Mouse (Mus musculus) liver, adult 2 months (tissue): ENCODE measurements around the gene Fhit. TPM values are rescaled to one million over a fixed set of nuclear protein-coding genes. Genes with fewer than 3 reads are reported as not detected.

Experiments used
- DNase-seq: peaks from one replicate; pipeline ENCODE4 v3.0.0-alpha.2; 2011; ENCODE audit warnings: low read depth, low spot score; ENCODE audit errors: extremely low read depth
- H3K27ac ChIP-seq: fragments of 200-500 bp; replicated peaks from 2 replicates; pipeline ENCODE4 v1.5.1; 2012; ENCODE audit warnings: low read depth, mild to moderate bottlenecking, control low read depth, inconsistent platforms, low read length; ENCODE audit not compliant: insufficient read depth
- H3K27me3 ChIP-seq: fragments of 200-500 bp; 2 replicates; pipeline ENCODE4 v1.6.1; 2012; ENCODE audit warnings: mild to moderate bottlenecking, moderate library complexity, low read length, inconsistent platforms; ENCODE audit not compliant: control insufficient read depth, insufficient read depth
- H3K36me3 ChIP-seq: fragments of 200-500 bp; 2 replicates; pipeline ENCODE4 v1.6.1; 2012; ENCODE audit warnings: low read length, inconsistent platforms; ENCODE audit not compliant: control insufficient read depth, insufficient read depth
- H3K4me1 ChIP-seq: fragments of 200-500 bp; 2 replicates; pipeline ENCODE4 v1.6.1; 2011; ENCODE audit warnings: low read length; ENCODE audit not compliant: control insufficient read depth, insufficient read depth
- H3K4me3 ChIP-seq: fragments of 200-500 bp; 2 replicates; pipeline ENCODE4 v1.5.1; 2011; ENCODE audit warnings: low read depth, mild to moderate bottlenecking, control low read depth, low read length, moderate library complexity; ENCODE audit not compliant: insufficient read depth
- H3K79me2 ChIP-seq: fragments of 200-500 bp; 2 replicates; pipeline ENCODE4 v1.6.1; 2012; ENCODE audit warnings: inconsistent platforms, mild to moderate bottlenecking, low read length, moderate library complexity; ENCODE audit not compliant: control insufficient read depth, insufficient read depth
- H3K9ac ChIP-seq: fragments of 200-500 bp; 2 replicates; pipeline ENCODE4 v1.6.1; 2012; ENCODE audit warnings: low read depth, mild to moderate bottlenecking, control low read depth, inconsistent platforms, low read length
- CTCF ChIP-seq: fragments of 200-500 bp; IDR thresholded peaks from 2 replicates; pipeline ENCODE4 v1.5.1; 2011; ENCODE audit warnings: low read depth, low read length, control low read depth
- POLR2A ChIP-seq: fragments of 200-500 bp; IDR thresholded peaks from 2 replicates; pipeline ENCODE4 v1.6.1; 2011; ENCODE audit warnings: low read length, control low read depth; ENCODE audit not compliant: insufficient read depth; ENCODE audit errors: extremely low read depth
- WGBS: fragments of 180-500 bp; shearing (Covaris S2); methylation state at CpG from one replicate; pipeline ENCODE4 v1.1.7; 2018; 5-methylcytosine and 5-hydroxymethylcytosine counted together
- polyA plus RNA-seq: library from polyadenylated mRNA; depleted of rRNA; stranded (reverse); fragments of >200 nt; gene quantifications from 2 replicates; pipeline ENCODE4 v1.2.3, GENCODE M21; 2012
- total RNA-seq: library from RNA; depleted of rRNA; stranded (reverse); fragments of >200 nt; gene quantifications from 2 replicates; pipeline ENCODE4 v1.2.3, GENCODE M21; 2014

The Fhit gene
- total and polyA plus RNA-seq, 2 experiments = 7.6 to 7.8 TPM

DNA sequence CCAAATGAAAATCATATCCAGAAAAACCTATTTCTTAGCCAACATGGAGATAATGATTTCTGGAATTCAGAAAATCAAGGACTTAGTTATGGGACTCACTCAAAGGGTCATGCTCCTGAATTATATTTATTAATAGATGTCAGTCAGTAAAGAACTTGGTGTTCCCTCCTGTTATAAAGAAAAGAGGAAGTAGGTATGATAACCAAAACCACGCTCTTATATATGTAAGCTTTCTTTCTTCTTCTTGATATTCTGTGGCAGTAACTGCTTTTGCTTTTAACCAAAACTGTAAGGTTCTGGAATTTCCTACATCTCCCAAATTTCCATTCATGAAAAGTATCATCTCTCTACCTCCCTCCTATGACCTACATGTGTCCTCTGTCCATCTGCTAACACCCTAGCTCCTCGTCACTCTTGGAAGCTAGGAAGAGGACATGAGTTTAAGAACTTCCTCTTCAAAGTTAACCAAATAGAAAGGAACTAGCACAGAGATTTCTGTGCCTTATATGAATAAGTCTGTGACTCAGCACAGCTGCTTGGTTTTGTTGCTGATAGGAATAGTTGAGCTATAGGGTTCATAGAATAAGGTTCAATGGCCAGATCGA lies 731.3 kb downstream of the Fhit start:
- Histone ChIP-seq H3K27me3 (no peaks in the 10 kb centered on the region), H3K9ac (no peak overlapping the region), H3K36me3 (no peaks in the 10 kb centered on the region), H3K4me1 (no peaks in the 10 kb centered on the region), H3K79me2 (no peaks in the 10 kb centered on the region), H3K27ac (no peak overlapping the region), H3K4me3 (no peak overlapping the region)
- no peak for TF ChIP-seq POLR2A
- no peak for TF ChIP-seq CTCF
- DNase-seq = peak; percentile 22
- 84% methylated on average over 3 of the region's 3 CpGs for WGBS

GRCm38 (mm10) chr14:10423499-10423898 lies 738.3 kb downstream of the Fhit start:
- Histone ChIP-seq H3K79me2 (no peaks in the 10 kb centered on the region), H3K27ac (no peak overlapping the region), H3K27me3 (no peaks in the 10 kb centered on the region), H3K4me1 (no peaks in the 10 kb centered on the region), H3K9ac (no peak overlapping the region), H3K36me3 (no peaks in the 10 kb centered on the region), H3K4me3 (no peak overlapping the region)
- TF ChIP-seq POLR2A (no peak), CTCF (no peak)
- WGBS = 83% methylated on average over 3 of the region's 3 CpGs
- DNase-seq = no peak

DNA sequence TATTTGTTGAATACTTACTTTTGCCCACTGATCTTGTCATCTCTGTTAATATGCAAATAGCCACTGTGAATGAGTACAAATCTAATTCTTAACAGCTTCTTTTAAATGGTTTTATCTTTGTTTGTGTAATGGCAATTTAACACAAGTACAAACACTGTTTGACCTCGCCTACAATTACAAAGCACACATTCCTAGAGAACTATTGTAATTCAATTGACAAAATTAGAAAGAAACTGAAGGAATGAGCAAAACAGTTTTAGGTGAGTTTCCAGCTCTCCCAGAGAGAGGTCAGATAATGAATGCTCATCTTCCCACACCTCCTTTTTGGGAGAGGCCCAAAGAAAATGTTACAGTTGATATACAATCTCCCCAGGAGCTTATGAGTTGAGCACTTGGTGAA lies 739.6 kb downstream of the Fhit start:
- Histone ChIP-seq H3K27ac (no peak overlapping the region), H3K9ac (no peak overlapping the region), H3K27me3 (no peaks in the 10 kb centered on the region), H3K4me1 (no peaks in the 10 kb centered on the region), H3K4me3 (no peak overlapping the region), H3K36me3 (no peaks in the 10 kb centered on the region), H3K79me2 (no peaks in the 10 kb centered on the region)
- no peak for TF ChIP-seq CTCF
- no peak for TF ChIP-seq POLR2A
- DNase-seq = no peak
- 90% methylated on average over 1 of the region's 1 CpGs for WGBS

DNA sequence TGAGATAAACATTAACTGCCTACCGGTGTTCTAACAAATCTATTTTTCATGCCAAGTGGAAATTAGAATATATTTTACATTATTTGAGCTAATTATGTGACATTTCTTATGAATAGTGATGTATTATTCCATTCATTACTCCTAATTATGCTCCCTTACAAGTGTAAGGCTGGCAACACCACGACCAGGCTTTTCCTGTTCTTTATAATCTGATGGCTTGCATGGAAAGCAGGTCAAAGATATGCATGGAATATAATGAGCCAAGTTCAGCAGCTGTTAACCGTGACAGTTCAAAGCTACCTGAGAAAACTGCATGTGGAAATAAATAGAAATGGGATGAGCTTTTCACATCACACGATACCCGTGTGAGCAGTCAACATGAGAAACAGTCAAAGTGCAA lies 746.8 kb downstream of the Fhit start:
- H3K4me1 ChIP-seq = no peaks in the 10 kb centered on the region
- no peaks in the 10 kb centered on the region for H3K79me2 ChIP-seq
- H3K4me3 ChIP-seq = no peak overlapping the region
- H3K9ac ChIP-seq = no peak overlapping the region
- no peak for TF ChIP-seq CTCF
- no peak for TF ChIP-seq POLR2A
- no peak overlapping the region for H3K27ac ChIP-seq
- no peak for DNase-seq
- no peaks in the 10 kb centered on the region for H3K27me3 ChIP-seq
- no peaks in the 10 kb centered on the region for H3K36me3 ChIP-seq
- WGBS = 88% methylated on average over 5 of the region's 5 CpGs

DNA sequence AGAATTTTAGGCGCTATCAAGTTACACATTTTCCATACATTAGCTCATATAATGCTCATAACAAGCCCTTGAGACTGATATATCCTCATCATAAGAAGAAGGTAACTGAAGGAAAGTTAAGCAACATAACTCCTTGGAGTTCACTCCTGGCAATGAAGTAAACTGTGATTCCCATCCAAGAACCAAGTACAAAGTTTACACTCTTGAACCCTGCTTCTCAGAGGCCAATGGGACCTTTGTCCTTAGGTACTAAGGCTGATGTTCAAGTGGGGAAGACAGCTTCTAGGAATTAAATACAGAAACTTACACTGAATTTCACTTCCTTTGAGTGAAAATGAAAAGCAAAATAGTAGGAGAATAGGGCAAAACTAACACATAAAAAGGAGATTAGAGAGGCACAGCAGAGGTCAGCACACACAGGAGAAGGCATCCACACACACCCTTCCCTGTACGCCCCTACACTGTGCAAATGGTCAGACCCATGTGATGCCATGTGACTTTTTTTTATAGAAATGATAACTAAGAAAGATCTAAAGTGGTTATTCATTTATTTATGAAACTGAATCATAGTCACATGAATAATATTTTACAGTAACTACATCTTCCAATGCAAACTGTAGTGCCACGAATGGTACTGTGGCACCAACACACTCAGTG lies 752.4 kb downstream of the Fhit start:
- Histone ChIP-seq H3K4me3 (no peak overlapping the region), H3K9ac (no peak overlapping the region), H3K79me2 (no peaks in the 10 kb centered on the region), H3K27me3 (no peaks in the 10 kb centered on the region), H3K36me3 (no peaks in the 10 kb centered on the region), H3K27ac (no peak overlapping the region), H3K4me1 (no peaks in the 10 kb centered on the region)
- TF ChIP-seq POLR2A = no peak
- TF ChIP-seq CTCF = no peak
- WGBS = 96% methylated on average over 3 of the region's 3 CpGs
- DNase-seq = no peak

DNA sequence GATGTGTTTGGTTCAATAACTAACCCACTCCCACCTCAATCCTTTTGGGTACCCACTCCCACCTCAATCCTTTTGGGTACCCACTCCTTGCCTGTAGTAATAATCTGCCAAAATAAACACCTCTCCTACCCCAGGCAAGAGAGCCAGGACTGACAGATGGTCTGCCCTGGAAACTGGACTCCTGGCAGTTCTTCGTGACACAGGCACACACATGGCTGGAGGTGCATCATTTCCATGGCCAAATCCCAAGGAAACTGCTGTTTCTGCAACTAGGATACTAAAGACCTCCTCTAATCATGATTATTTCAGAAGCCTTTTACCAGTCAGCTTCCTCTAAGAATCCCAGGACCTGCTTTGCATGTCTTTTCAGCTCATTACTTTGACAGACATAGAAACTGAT lies 756.5 kb downstream of the Fhit start:
- no peak for TF ChIP-seq POLR2A
- 80% methylated on average over 1 of the region's 1 CpGs for WGBS
- H3K4me3 ChIP-seq = no peak overlapping the region
- H3K79me2 ChIP-seq = no peaks in the 10 kb centered on the region
- H3K27me3 ChIP-seq = no peaks in the 10 kb centered on the region
- H3K27ac ChIP-seq = no peak overlapping the region
- no peak overlapping the region for H3K9ac ChIP-seq
- no peak for DNase-seq
- no peaks in the 10 kb centered on the region for H3K36me3 ChIP-seq
- no peaks in the 10 kb centered on the region for H3K4me1 ChIP-seq
